Mouse (Mus musculus) heart, embryonic 13.5 days (tissue): ENCODE results near the gene Npr2. TPM values are rescaled to one million over a fixed set of nuclear protein-coding genes. Genes with fewer than 3 reads are reported as not detected.
A peak's percentile ranks its signal among the peaks of the same experiment; 100 is the strongest.
"Not testable (repeated sequence)": the region's sequence is repeated elsewhere in the genome, so short reads cannot be mapped to it uniquely, and the experiment has no call there.

Source experiments
- ATAC-seq: fragments of 200-750 bp; cut with Nextera tagmentation; 2 replicates; pipeline ENCODE4 v1.8.0; 2017; ENCODE audit warnings: moderate TSS enrichment; ENCODE audit not compliant: insufficient number of reproducible peaks, low FRiP score, low TSS enrichment; ENCODE audit errors: extremely low read depth
- H3K27ac ChIP-seq: fragments of 300-500 bp; sonication (generic); replicated peaks from 2 replicates; pipeline ENCODE4 v1.5.1; 2015; ENCODE audit warnings: moderate library complexity, mild to moderate bottlenecking, inconsistent platforms
- H3K27me3 ChIP-seq: fragments of 300-500 bp; sonication (generic); replicated peaks from 2 replicates; pipeline ENCODE4 v1.6.1; 2015; ENCODE audit warnings: mild to moderate bottlenecking, inconsistent platforms
- H3K36me3 ChIP-seq: fragments of 300-500 bp; sonication (generic); 2 replicates; pipeline ENCODE4 v1.6.1; 2015; ENCODE audit warnings: mild to moderate bottlenecking, inconsistent platforms
- H3K4me1 ChIP-seq: fragments of 300-500 bp; sonication (generic); 2 replicates; pipeline ENCODE4 v1.6.1; 2015; ENCODE audit warnings: inconsistent platforms
- H3K4me2 ChIP-seq: fragments of 300-500 bp; sonication (generic); 2 replicates; pipeline ENCODE4 v1.6.1; 2015; ENCODE audit warnings: inconsistent platforms, mild to moderate bottlenecking, moderate library complexity
- H3K4me3 ChIP-seq: fragments of 300-500 bp; sonication (generic); 2 replicates; pipeline ENCODE4 v1.5.1; 2015; ENCODE audit warnings: moderate library complexity, mild to moderate bottlenecking, inconsistent platforms
- H3K9ac ChIP-seq: fragments of 300-500 bp; sonication (generic); 2 replicates; pipeline ENCODE4 v1.6.1; 2015; ENCODE audit warnings: inconsistent platforms, mild to moderate bottlenecking, moderate library complexity
- H3K9me3 ChIP-seq: fragments of 300-500 bp; sonication (generic); 2 replicates; pipeline ENCODE4 v1.6.1; 2016; ENCODE audit warnings: inconsistent platforms
- WGBS: fragments of 180-500 bp; shearing (Covaris S2); methylation state at CpG from one replicate; pipeline ENCODE4 v1.1.7; 2015; ENCODE audit warnings: mixed read lengths; 5-methylcytosine and 5-hydroxymethylcytosine counted together
- polyA plus RNA-seq: library from polyadenylated mRNA; unstranded; fragments of >200 nt; fragmentation: Nextera tagmentation; extraction: Ambion mirVana; gene quantifications from 2 replicates; pipeline ENCODE4 v1.2.1, GENCODE M21; 2015

The Npr2 gene
- polyA plus RNA-seq = 7.2 and 7.7 TPM in 2 replicates

DNA sequence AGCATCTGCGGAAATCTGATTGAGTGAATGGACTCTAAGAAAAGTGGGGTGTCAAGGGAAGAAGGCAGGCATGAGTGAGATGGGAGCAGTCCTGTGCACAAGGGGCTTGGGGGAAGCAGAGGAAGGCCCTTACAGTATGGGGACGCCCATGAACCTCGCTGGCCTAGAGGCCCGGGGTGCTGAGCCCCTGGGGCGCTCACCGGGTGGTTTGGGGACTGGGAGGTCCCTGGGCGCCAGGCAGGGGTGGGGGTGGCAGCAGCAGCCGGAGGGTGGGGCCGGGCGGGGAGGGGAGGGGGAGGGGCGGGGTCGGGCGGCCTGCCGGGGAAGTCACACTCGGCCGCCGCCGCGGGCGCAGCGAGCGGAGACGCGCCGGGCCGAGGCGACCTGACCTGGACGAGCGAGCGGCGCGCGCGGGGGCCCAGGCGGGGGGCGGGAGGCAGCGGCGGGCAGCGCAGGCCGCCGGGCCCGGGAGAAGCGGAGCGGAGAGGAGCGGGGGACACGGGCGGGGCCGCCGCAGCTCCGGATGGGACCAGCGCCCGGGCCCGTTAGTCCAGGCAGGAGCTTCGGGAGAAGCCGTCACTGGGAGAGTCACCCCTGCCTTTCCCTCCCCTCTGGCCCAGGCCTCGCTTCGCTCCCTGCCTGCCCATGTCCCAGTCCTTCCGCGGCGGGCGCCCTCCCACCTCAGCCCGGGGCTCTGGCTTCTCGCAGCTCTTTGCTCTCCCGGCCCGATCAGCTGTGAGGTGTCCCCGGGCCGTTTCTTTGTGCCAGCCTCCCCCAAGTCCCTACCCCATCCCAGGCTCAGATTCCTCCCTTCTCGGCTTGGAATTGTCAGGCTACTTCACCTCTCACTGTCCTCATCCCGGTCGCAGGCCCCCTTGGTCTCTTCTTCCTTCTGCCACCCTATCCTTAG lies at the start of gene Npr2:
TSS of gene Npr2 (plus strand) at position 890 of the 910 bp plus-strand sequence.
- H3K36me3 ChIP-seq = no peaks in the 10 kb centered on the region
- H3K4me2 ChIP-seq = peak within 1 kb of the TSS; percentile 91
- peak within 1 kb of the TSS; percentile 75 for H3K4me3 ChIP-seq
- 2% methylated on average over 46 of the region's 70 CpGs for WGBS
- H3K9ac ChIP-seq = peak within 1 kb of the TSS; percentile 95
- H3K27ac ChIP-seq = peak within 1 kb of the TSS; percentile 81
- H3K27me3 ChIP-seq = peaks cover 10% of the 10 kb centered on the region; the same call in 1 of the 2 replicates
- ATAC-seq = peak; percentile 54; the same call in 1 of the 2 replicates
- no peaks in the 10 kb centered on the region for H3K9me3 ChIP-seq
- peaks cover 56% of the 10 kb centered on the region for H3K4me1 ChIP-seq

DNA sequence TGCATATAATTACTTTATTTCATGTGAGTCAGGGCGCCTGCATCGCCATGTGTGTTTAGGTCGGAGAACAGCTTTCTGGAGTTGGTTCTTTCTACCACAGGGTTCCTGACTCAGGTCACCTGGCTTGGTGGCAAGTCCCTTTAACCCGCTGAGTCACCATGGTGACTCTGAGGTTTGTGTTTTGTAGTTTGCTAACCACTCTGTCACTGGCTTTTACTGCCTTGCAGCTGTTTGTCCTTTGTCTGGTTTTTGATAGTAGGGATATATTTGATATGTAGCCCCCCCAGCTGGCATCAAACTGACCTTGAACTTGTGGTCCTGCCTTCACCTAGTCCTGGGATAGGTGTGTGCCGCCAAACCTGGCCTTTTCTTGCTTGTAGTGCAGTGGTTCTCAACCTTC lies 49.5 kb upstream of the Npr2 start:
- ATAC-seq = no peak
- H3K36me3 ChIP-seq = peaks cover 49% of the 10 kb centered on the region
- no peaks in the 10 kb centered on the region for H3K27me3 ChIP-seq
- no peak overlapping the region for H3K4me3 ChIP-seq
- no peak overlapping the region for H3K27ac ChIP-seq
- H3K4me1 ChIP-seq = peaks cover 41% of the 10 kb centered on the region
- no peak overlapping the region for H3K4me2 ChIP-seq
- no peak overlapping the region for H3K9ac ChIP-seq
- WGBS = 89% methylated on average over 5 of the region's 5 CpGs
- H3K9me3 ChIP-seq = no peaks in the 10 kb centered on the region

DNA sequence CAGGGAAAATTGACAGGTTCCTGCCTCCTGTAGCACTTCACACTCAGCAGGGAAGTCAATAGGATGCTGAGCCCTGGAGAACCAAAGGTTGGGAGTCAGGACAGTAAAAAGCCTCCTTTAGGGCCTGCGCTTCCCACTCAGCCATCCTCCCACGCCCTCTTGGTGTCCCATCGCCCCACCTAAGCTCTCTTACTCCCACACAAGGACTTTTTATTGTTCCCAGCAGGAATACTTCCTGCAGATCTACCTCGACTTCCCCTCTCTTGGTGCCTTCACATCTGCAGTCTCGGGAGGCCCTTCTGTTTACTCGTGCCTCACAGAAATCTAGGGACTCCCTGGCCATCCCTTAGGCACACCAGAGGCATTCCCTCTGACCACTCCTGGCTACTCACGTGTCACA lies 48.3 kb upstream of the Npr2 start:
- ATAC-seq = no peak
- H3K4me3 ChIP-seq = no peak overlapping the region
- peaks cover 42% of the 10 kb centered on the region for H3K4me1 ChIP-seq
- H3K27me3 ChIP-seq = no peaks in the 10 kb centered on the region
- H3K9ac ChIP-seq = no peak overlapping the region
- no peak overlapping the region for H3K4me2 ChIP-seq
- no peak overlapping the region for H3K27ac ChIP-seq
- 65% methylated on average over 7 of the region's 7 CpGs for WGBS
- H3K36me3 ChIP-seq = peaks cover 49% of the 10 kb centered on the region
- H3K9me3 ChIP-seq = no peaks in the 10 kb centered on the region

DNA sequence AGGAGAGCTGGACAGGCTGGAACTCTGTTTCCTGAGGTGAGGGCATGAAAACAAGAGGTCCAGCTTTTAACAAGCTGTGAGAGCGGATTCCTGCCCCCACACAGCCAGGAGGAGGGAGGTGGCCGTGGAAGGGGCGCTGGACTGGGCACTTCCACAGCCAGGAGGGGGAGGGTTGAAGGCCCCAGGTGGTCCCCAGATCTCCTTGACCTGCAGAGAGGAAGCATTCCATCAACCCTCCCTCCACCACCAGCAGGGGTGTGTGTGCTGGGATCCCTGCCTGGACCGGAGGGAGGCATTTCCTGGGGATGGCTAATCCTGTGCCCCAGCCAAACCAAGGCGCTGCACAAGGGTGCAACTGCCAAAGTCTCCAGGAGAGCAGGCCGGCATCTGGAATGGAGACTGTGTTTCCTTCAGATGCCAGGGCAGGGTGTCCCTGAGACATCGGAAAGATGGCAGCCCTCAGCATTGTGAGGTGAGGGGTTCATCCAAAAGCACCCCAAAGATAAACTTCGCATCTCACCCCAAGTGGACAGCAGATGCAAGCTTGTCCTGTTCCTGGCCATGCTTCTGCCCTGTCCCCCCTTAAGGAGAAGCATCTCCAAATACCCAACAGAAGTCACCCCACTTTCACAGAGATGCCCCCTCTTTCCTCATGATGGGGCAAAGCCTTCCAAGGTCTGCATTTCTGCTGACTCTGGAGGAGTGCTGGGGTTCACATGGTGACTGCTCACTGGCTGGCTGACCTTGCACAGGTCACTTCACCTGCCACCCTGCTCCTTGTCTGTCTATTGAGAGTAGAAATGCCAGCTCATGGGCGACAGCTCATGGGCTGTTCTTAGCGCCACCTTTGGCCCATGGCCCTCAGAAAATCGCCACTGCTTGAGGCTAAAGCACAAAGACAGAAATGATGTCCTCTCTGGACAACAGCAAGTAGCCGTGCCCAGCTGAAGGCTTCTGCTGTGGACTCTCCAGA lies 47.0 kb upstream of the Npr2 start, which contains the start of gene Msmp:
TSS of gene Msmp (minus strand) at position 51 of the 973 bp plus-strand sequence.
- Histone ChIP-seq H3K27me3 (no peaks in the 10 kb centered on the region), H3K36me3 (peaks cover 49% of the 10 kb centered on the region), H3K27ac (no peak within 1 kb of the TSS), H3K4me1 (peaks cover 37% of the 10 kb centered on the region), H3K4me2 (no peak within 1 kb of the TSS), H3K4me3 (no peak within 1 kb of the TSS), H3K9me3 (no peaks in the 10 kb centered on the region), H3K9ac (no peak within 1 kb of the TSS)
- 53% methylated on average over 12 of the region's 12 CpGs for WGBS
- no peak for ATAC-seq

DNA sequence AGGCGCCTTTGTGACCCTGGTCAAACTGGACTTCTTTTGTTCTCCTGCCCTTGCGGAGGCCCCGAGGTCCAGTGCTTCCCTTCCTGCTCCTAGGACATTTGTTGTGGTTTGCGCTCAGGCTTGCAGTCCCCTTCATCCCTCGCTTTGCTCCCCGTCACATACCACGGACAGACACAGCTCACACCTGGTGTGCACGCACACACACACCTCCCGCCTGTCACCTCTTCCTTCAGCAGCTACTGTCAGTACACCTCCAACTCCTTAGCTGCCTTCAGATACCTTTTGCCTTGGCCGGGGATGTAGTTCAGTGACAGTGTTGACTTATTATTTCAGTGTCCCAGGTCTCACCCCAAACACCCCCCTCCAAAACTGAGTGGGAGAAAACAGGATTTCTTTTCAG lies 46.1 kb upstream of the Npr2 start:
- Histone ChIP-seq H3K27ac (no peak overlapping the region), H3K36me3 (peaks cover 42% of the 10 kb centered on the region), H3K4me2 (no peak overlapping the region), H3K9me3 (no peaks in the 10 kb centered on the region), H3K4me3 (no peak overlapping the region), H3K27me3 (no peaks in the 10 kb centered on the region), H3K4me1 (peaks cover 33% of the 10 kb centered on the region), H3K9ac (no peak overlapping the region)
- ATAC-seq = no peak
- 52% methylated on average over 10 of the region's 10 CpGs for WGBS

DNA sequence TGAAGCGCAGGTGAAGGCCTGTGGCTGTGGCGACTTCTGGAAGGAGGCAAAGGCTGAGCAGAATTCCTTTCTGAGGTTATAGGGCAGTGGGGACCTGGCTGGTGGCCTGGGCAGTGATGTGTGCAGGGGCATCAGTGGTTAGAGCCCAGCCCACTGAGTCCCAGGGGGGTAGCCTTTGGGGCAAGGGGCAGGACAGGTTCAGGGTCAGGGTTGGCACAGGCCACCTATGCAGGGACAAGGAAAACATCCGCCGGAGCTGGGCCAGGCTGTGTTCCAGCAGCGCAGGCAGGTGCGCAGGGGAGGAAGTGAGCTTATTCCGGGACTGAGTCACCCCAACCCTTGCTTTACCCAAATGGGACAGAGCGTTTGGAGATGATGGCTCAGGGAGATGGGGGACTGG lies 45.3 kb upstream of the Npr2 start:
- Histone ChIP-seq H3K36me3 (peaks cover 35% of the 10 kb centered on the region), H3K27ac (no peak overlapping the region), H3K27me3 (no peaks in the 10 kb centered on the region), H3K4me3 (no peak overlapping the region), H3K4me2 (no peak overlapping the region), H3K9ac (no peak overlapping the region), H3K4me1 (peaks cover 33% of the 10 kb centered on the region), H3K9me3 (no peaks in the 10 kb centered on the region)
- WGBS = 59% methylated on average over 8 of the region's 8 CpGs
- ATAC-seq = no peak

DNA sequence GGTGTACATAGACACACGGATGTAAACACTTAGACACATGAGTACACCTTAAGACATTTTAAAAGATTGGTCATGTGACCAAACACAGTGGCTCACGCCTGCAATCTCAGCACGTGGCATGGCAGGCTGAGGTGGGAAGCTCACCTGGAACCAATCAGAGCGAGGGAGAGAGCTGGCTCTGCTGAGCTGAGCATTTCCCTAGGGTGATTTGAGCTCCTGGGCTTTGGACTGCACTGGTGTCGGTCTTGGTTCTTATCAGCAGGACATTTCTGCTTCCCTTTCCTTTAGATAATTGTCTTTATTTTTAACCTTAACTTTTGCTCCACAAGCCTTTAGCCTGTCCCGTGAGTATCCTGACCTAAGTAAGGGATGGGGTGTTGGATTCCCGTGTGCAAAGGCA lies 44.1 kb upstream of the Npr2 start:
- ATAC-seq = no peak
- H3K4me2 ChIP-seq = no peak overlapping the region
- H3K9ac ChIP-seq = no peak overlapping the region
- no peaks in the 10 kb centered on the region for H3K9me3 ChIP-seq
- H3K27me3 ChIP-seq = no peaks in the 10 kb centered on the region
- H3K27ac ChIP-seq = no peak overlapping the region
- no peak overlapping the region for H3K4me3 ChIP-seq
- H3K36me3 ChIP-seq = peaks cover 22% of the 10 kb centered on the region
- WGBS = 32% methylated on average over 7 of the region's 7 CpGs
- peaks cover 33% of the 10 kb centered on the region for H3K4me1 ChIP-seq

DNA sequence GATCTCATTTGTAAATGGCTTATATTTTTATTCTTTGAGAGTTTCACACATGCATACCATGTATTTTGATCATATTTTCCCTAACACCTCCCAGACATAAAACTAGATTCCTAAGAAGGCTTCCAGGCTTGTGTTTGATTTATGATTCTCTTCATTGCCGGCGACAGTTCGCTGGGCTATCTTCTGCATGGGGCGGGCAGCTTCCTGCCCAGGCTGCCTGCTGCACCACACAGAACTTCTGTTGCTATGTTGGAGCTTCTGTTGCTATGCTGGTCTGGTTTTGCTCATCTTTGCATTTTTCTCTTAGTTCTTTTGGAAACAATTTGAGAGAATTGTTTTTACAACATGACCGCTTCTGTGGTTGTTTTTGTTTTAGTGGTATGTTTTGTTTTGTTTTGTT lies 40.2 kb upstream of the Npr2 start:
- no peak overlapping the region for H3K27ac ChIP-seq
- no peak overlapping the region for H3K4me3 ChIP-seq
- no peak for ATAC-seq
- H3K9me3 ChIP-seq = no peaks in the 10 kb centered on the region
- H3K4me2 ChIP-seq = no peak overlapping the region
- peaks cover 10% of the 10 kb centered on the region for H3K4me1 ChIP-seq
- H3K9ac ChIP-seq = no peak overlapping the region
- 50% methylated on average over 5 of the region's 5 CpGs for WGBS
- no peaks in the 10 kb centered on the region for H3K27me3 ChIP-seq
- H3K36me3 ChIP-seq = no peaks in the 10 kb centered on the region

DNA sequence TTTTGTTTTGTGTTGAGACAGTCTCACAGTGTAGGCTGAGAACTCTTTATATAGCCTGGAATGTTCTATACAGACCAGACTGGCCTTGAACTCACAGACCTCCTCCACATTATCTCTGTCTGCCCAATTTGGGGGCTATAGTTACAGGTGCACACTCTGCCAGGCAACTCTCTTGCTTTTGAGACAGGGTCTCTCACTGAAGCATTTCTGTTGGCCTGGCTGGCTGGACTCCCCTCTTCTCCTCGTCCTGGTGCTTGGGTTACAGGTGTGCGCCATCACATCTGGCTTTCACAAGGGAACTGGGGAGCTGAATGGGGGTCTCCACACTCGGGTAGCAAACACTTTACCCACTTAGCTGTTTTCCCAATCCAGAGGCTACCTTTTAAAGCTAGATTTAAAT lies 39.8 kb upstream of the Npr2 start:
- no peaks in the 10 kb centered on the region for H3K9me3 ChIP-seq
- H3K4me3 ChIP-seq = no peak overlapping the region
- H3K4me1 ChIP-seq = peaks cover 10% of the 10 kb centered on the region
- no peaks in the 10 kb centered on the region for H3K27me3 ChIP-seq
- no peak overlapping the region for H3K4me2 ChIP-seq
- WGBS = 68% methylated on average over 3 of the region's 3 CpGs
- H3K27ac ChIP-seq = no peak overlapping the region
- H3K9ac ChIP-seq = no peak overlapping the region
- H3K36me3 ChIP-seq = no peaks in the 10 kb centered on the region
- no peak for ATAC-seq

DNA sequence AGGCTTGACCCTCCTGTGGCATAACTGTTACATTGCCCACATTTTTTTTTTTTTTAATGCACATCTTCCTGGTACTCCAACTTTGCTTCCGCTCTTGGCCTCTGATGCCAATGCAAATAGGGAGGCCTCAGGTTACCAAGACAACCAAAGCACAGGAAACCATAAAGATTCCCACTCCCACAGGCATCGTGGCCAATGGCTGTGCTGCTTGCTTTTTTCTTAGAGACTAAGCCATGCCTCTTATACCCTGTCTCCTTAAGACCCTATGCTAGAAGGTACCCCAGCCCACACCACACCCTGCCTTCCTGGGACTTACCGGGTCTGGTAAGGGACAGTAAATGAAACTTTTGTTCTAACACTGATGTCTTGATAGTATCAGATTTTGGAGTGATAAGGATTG lies 38.3 kb upstream of the Npr2 start:
- no peaks in the 10 kb centered on the region for H3K36me3 ChIP-seq
- H3K9me3 ChIP-seq = no peaks in the 10 kb centered on the region
- ATAC-seq = no peak
- 67% methylated on average over 3 of the region's 3 CpGs for WGBS
- H3K27ac ChIP-seq = no peak overlapping the region
- H3K9ac ChIP-seq = no peak overlapping the region
- H3K27me3 ChIP-seq = no peaks in the 10 kb centered on the region
- H3K4me2 ChIP-seq = no peak overlapping the region
- H3K4me1 ChIP-seq = 0 out of 2 replicates have a peak, but pooled peaks cover under 1% of the 10 kb centered on the region
- no peak overlapping the region for H3K4me3 ChIP-seq

DNA sequence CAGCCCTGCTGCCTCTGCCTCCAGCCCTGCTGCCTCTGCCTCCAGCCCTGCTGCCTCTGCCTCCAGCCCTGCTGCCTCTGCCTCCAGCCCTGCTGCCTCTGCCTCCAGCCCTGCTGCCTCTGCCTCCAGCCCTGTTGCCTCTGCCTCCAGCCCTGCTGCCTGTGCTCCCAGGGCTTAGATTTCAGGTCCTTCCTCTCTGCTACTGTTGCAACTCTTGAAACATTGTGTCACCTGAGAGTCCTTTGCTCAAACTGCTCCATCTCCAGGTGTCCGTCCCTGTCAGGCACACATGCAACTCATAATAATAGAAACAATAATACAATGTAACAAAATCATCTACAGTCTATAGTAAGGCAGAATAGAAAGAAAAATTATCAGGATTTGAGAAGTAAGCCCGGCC lies 35.1 kb upstream of the Npr2 start:
- WGBS = 68% methylated on average over 2 of the region's 2 CpGs
- not testable (repeated sequence) for H3K9me3 ChIP-seq, H3K4me2 ChIP-seq, H3K36me3 ChIP-seq, H3K9ac ChIP-seq, H3K4me3 ChIP-seq, H3K27me3 ChIP-seq, ATAC-seq, H3K27ac ChIP-seq, H3K4me1 ChIP-seq
